Mouse (Mus musculus) erythroblast, embryonic 14.5 days (primary cell): ENCODE measurements around the gene Dhx33. TPM values are rescaled to one million over a fixed set of nuclear protein-coding genes. Genes with fewer than 3 reads are reported as not detected.

Experiments
- H3K27me3 ChIP-seq: 2 replicates; pipeline ENCODE4 v1.6.1; 2012; ENCODE audit warnings: inconsistent platforms; ENCODE audit not compliant: control insufficient read depth
- H3K36me3 ChIP-seq: 2 replicates; pipeline ENCODE4 v1.6.1; 2012; ENCODE audit warnings: mild to moderate bottlenecking, inconsistent platforms; ENCODE audit not compliant: control insufficient read depth
- H3K4me1 ChIP-seq: 2 replicates; pipeline ENCODE4 v1.6.1; 2012; ENCODE audit warnings: inconsistent platforms; ENCODE audit not compliant: control insufficient read depth
- H3K4me3 ChIP-seq: replicated peaks from 2 replicates; pipeline ENCODE3; 2012; ENCODE audit warnings: moderate library complexity, mild to moderate bottlenecking, inconsistent platforms
- H3K9me3 ChIP-seq: 2 replicates; pipeline ENCODE4 v1.6.1; 2012; ENCODE audit warnings: low read length, inconsistent platforms, mixed read lengths; ENCODE audit not compliant: control insufficient read depth
- GATA1 ChIP-seq: IDR thresholded peaks from 2 replicates; pipeline ENCODE4 v1.6.1; 2012; ENCODE audit warnings: low read length, inconsistent platforms, mixed read lengths
- TAL1 ChIP-seq: IDR thresholded peaks from 3 replicates; pipeline ENCODE4 v1.6.1; 2012; ENCODE audit warnings: low read length, inconsistent platforms, mixed read lengths
- polyA plus RNA-seq: library from polyadenylated mRNA; stranded (reverse); fragments of >175 nt; gene quantifications from 2 replicates; pipeline ENCODE4 v1.2.3, GENCODE M21; 2012

Gene Dhx33
- polyA plus RNA-seq, 1 experiment = 0.11 TPM

- Histone ChIP-seq H3K27me3 (no peaks in the 10 kb centered on the region), H3K4me1 (peaks cover 51% of the 10 kb centered on the region), H3K36me3 (peaks cover 56% of the 10 kb centered on the region), H3K9me3 (no peaks in the 10 kb centered on the region), H3K4me3 (peak within 1 kb of the TSS; percentile 93)
- TF ChIP-seq GATA1 (no peak), TAL1 (no peak)
These were observed 15.2 kb upstream of the Dhx33 start, which contains the start of the genes Mis12 and Derl2 for GRCm38 (mm10) chr11:71019201-71020068. TSS of gene Mis12 (plus strand) at chr11:71019611. TSS of gene Derl2 (minus strand) at chr11:71019841.

DNA sequence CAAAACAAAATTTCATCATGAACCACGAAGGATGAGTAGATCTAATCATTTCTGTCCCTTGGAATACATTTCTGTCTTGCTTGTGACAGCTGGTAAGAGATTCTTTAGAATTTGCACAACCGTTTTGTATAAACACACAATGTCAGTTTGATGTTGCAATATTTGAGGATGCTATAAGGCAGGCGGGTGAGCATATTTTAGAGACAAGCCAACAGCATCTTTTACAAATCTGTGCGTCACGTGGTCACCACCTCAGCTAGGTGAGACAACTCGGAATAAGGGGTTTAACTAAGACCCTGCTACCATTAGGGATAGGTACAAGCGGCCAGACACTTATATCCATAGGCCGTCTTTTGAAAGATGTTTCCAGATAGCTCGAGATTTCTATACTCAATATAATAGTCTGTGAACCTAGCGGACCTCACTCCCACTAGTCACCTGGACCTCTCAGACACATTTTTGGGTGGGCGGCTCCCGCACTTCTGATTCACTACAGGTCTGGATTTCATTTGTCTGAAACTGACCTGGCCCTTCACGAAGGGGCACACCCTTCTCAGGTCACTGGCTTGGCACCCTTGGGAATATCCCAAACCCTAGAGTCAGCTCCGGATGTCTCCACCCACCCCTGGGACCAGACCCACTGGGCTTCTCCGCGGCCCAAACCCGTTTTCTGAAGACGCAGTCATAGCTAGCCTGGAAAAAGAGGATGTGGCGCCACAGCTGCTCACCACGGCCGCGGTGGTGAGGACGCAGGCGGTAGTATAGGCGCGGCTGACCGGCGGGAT is 14.4 kb upstream of the Dhx33 start:
- Histone ChIP-seq H3K4me1 (peaks cover 50% of the 10 kb centered on the region), H3K4me3 (peak overlapping the region; percentile 93), H3K27me3 (no peaks in the 10 kb centered on the region), H3K9me3 (no peaks in the 10 kb centered on the region), H3K36me3 (peaks cover 56% of the 10 kb centered on the region)
- TF ChIP-seq TAL1 = no peak
- TF ChIP-seq GATA1 = no peak

DNA sequence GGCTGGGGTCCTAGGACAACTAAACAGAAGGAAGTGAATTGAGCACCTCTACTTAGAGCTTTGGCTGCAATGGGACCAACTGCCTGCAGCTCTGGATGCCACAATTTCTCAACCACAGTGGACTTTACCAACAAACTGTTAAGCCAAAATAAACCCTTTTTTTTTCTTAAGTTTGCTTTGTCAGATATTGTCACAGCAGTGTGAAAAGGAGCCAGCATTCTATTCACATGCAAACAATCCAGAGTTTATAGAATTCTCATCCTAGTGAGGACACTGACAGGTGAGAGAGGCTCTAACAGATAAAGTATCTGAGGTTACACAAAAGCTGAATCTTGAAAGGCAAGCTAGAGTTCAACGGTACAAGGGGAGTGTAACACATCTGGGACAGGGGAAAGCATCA is 12.8 kb upstream of the Dhx33 start:
- Histone ChIP-seq H3K36me3 (peaks cover 54% of the 10 kb centered on the region), H3K4me1 (peaks cover 40% of the 10 kb centered on the region), H3K9me3 (no peaks in the 10 kb centered on the region), H3K27me3 (no peaks in the 10 kb centered on the region), H3K4me3 (no peak overlapping the region)
- no peak for TF ChIP-seq GATA1
- no peak for TF ChIP-seq TAL1

DNA sequence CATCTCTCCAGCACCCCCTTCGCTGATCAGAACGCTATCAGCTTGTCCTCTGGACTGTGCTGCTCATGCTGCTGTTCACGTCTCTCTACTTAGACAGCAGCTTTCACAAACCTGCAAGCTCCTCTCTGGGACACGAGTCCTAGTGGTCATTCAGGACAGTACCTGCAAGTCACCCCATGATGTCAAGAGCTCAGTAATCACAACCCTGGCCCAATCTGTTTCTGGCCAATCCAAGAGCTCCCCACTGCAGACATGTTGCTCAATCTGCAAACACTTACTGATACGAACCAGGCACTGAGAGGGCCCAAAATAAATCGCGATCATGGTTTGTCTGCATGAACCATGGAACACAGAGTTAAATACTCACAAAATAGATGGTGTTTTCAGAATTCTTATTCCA is 8.5 kb upstream of the Dhx33 start:
- Histone ChIP-seq H3K27me3 (no peaks in the 10 kb centered on the region), H3K9me3 (no peaks in the 10 kb centered on the region), H3K4me3 (no peak overlapping the region), H3K4me1 (peaks cover 17% of the 10 kb centered on the region), H3K36me3 (peaks cover 75% of the 10 kb centered on the region)
- no peak for TF ChIP-seq TAL1
- no peak for TF ChIP-seq GATA1

GRCm38 (mm10) chr11:71008321-71008720 is 4.1 kb upstream of the Dhx33 start:
- Histone ChIP-seq H3K4me1 (peaks cover 20% of the 10 kb centered on the region), H3K9me3 (no peaks in the 10 kb centered on the region), H3K4me3 (no peak overlapping the region), H3K36me3 (peaks cover 58% of the 10 kb centered on the region), H3K27me3 (no peaks in the 10 kb centered on the region)
- TF ChIP-seq TAL1 (no peak), GATA1 (no peak)

- H3K4me3 ChIP-seq = no peak overlapping the region
- peaks cover 55% of the 10 kb centered on the region for H3K36me3 ChIP-seq
- no peaks in the 10 kb centered on the region for H3K27me3 ChIP-seq
- H3K4me1 ChIP-seq = peaks cover 25% of the 10 kb centered on the region
- no peaks in the 10 kb centered on the region for H3K9me3 ChIP-seq
- TF ChIP-seq GATA1 (no peak), TAL1 (no peak)
These were observed 3.6 kb upstream of the Dhx33 start for GRCm38 (mm10) chr11:71007831-71008230.

GRCm38 (mm10) chr11:71007026-71007425 is 2.8 kb upstream of the Dhx33 start:
- peaks cover 32% of the 10 kb centered on the region for H3K4me1 ChIP-seq
- H3K9me3 ChIP-seq = no peaks in the 10 kb centered on the region
- peaks cover 47% of the 10 kb centered on the region for H3K36me3 ChIP-seq
- TF ChIP-seq TAL1 (no peak), GATA1 (no peak)
- H3K4me3 ChIP-seq = no peak overlapping the region
- H3K27me3 ChIP-seq = no peaks in the 10 kb centered on the region

- no peak for TF ChIP-seq TAL1
- TF ChIP-seq GATA1 = no peak
- Histone ChIP-seq H3K36me3 (peaks cover 38% of the 10 kb centered on the region), H3K4me3 (peak overlapping the region; percentile 90), H3K4me1 (peaks cover 34% of the 10 kb centered on the region), H3K27me3 (no peaks in the 10 kb centered on the region), H3K9me3 (no peaks in the 10 kb centered on the region)
These were observed 809 bp upstream of the Dhx33 start for GRCm38 (mm10) chr11:71005046-71005445.
